Mouse (Mus musculus) embryonic facial prominence, embryonic 11.5 days (tissue): ENCODE data around the gene Pih1d1. TPM values are rescaled to one million over a fixed set of nuclear protein-coding genes. Genes with fewer than 3 reads are reported as not detected.
"Not testable (repeated sequence)": the region's sequence is repeated elsewhere in the genome, so short reads cannot be mapped to it uniquely, and the experiment has no call there.

Experiments used
- ATAC-seq: fragments of 200-750 bp; cut with Nextera tagmentation; replicated peaks from 2 replicates; pipeline ENCODE4 v1.8.0; 2017; ENCODE audit warnings: low read depth; ENCODE audit not compliant: insufficient number of reproducible peaks, low FRiP score, low TSS enrichment
- DNase-seq: peaks from one replicate; pipeline ENCODE4 v3.0.0-alpha.2; 2015; ENCODE audit warnings: low spot score
- H3K27ac ChIP-seq: fragments of 300-500 bp; sonication (generic); replicated peaks from 2 replicates; pipeline ENCODE4 v1.5.1; 2014; ENCODE audit warnings: mild to moderate bottlenecking, low read depth, low read length, control low read depth
- H3K27me3 ChIP-seq: fragments of 300-500 bp; sonication (generic); 2 replicates; pipeline ENCODE4 v1.6.1; 2014; ENCODE audit warnings: mild to moderate bottlenecking, low read length, moderate library complexity, mixed read lengths; ENCODE audit not compliant: control insufficient read depth, insufficient read depth
- H3K36me3 ChIP-seq: fragments of 300-500 bp; sonication (generic); replicated peaks from 2 replicates; pipeline ENCODE4 v1.6.1; 2014; ENCODE audit warnings: low read depth, mild to moderate bottlenecking, low read length, moderate library complexity, mixed read lengths; ENCODE audit not compliant: control insufficient read depth, insufficient read depth
- H3K4me1 ChIP-seq: fragments of 300-500 bp; sonication (generic); 2 replicates; pipeline ENCODE4 v1.6.1; 2014; ENCODE audit warnings: low read length, mixed read lengths; ENCODE audit not compliant: control insufficient read depth, insufficient read depth
- H3K4me2 ChIP-seq: fragments of 300-500 bp; sonication (generic); 2 replicates; pipeline ENCODE4 v1.6.1; 2014; ENCODE audit warnings: low read depth, mild to moderate bottlenecking, control low read depth, low read length, moderate library complexity
- H3K4me3 ChIP-seq: fragments of 300-500 bp; sonication (generic); 2 replicates; pipeline ENCODE4 v1.5.1; 2014; ENCODE audit warnings: low read depth, low read length, control low read depth
- H3K9ac ChIP-seq: fragments of 300-500 bp; sonication (generic); replicated peaks from 2 replicates; pipeline ENCODE4 v1.6.1; 2014; ENCODE audit warnings: mild to moderate bottlenecking, control low read depth, low read length
- H3K9me3 ChIP-seq: fragments of 300-500 bp; sonication (generic); replicated peaks from 2 replicates; pipeline ENCODE4 v1.6.1; 2016; ENCODE audit warnings: mild to moderate bottlenecking, low read length, inconsistent platforms, mixed read lengths; ENCODE audit not compliant: control insufficient read depth
- WGBS: fragments of 180-500 bp; shearing (Covaris S2); extraction: QIAGEN DNeasy Blood & Tissue Kit; methylation state at CpG from one replicate; pipeline ENCODE4 v1.1.7; 2014; 5-methylcytosine and 5-hydroxymethylcytosine counted together
- polyA plus RNA-seq: library from polyadenylated mRNA; unstranded; fragments of >200 nt; fragmentation: Nextera tagmentation; extraction: Ambion mirVana; gene quantifications from 2 replicates; pipeline ENCODE4 v1.2.1, GENCODE M21; 2014

The Pih1d1 gene
- polyA plus RNA-seq, 1 experiment from 2014 or later = 102 TPM

DNA sequence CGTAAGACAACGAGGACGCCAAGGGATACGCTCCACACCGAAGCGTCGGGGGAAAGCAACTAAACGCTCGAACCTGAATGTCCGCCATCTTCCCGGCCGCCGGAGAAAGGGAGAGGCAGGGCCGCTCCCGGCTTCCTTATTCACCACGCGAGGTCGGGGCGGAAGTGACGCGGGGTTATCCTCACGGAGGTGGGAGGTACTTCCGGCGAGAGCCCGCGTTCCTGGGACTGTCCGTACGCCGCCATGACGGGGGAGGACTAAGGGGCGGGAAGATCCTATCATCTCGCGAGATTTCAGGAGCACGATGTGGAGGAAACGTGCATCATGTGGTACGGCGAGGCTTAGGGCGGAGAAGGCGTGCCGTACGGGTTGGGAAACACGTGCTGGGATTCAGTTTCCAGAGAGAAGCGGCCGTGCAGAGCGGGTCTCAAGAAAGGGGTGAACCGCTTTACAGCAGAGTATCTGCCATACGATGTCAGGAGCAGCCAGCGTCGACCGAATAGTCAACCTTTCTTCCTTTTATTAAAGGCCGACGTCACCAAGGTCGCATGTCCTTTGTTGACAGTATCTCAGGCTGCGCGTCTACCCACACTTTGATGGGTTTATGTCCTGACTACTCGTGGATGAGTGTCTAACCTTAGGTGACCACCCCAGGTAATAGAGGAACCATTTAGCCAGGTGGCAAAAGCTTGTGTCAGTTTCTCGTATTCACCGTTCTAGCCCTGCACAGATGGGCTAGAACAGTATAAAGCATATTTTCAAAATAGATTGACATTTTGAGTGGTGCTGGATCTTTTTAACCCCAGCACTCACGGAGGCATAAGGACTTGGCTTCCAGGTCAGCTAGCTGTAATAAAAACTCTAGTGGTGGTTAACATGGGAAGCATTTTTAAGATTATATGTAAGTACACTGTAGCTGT, 29.6 kb upstream of the Pih1d1 start, which contains the start of gene Rps11:
TSS of gene Rps11 (minus strand) at position 216 of the 920 bp plus-strand sequence.
- peaks cover 3% of the 10 kb centered on the region for H3K4me1 ChIP-seq
- peak; percentile 82 for ATAC-seq
- H3K27me3 ChIP-seq = no peaks in the 10 kb centered on the region
- under 1% methylated on average over 59 of the region's 59 CpGs for WGBS
- H3K9ac ChIP-seq = peak within 1 kb of the TSS; percentile 89
- DNase-seq = peak; percentile 100
- peak within 1 kb of the TSS; percentile 65 for H3K4me3 ChIP-seq
- peak within 1 kb of the TSS; percentile 77 for H3K27ac ChIP-seq
- H3K9me3 ChIP-seq = no peaks in the 10 kb centered on the region
- H3K4me2 ChIP-seq = peak within 1 kb of the TSS; percentile 63
- H3K36me3 ChIP-seq = peaks cover 27% of the 10 kb centered on the region

DNA sequence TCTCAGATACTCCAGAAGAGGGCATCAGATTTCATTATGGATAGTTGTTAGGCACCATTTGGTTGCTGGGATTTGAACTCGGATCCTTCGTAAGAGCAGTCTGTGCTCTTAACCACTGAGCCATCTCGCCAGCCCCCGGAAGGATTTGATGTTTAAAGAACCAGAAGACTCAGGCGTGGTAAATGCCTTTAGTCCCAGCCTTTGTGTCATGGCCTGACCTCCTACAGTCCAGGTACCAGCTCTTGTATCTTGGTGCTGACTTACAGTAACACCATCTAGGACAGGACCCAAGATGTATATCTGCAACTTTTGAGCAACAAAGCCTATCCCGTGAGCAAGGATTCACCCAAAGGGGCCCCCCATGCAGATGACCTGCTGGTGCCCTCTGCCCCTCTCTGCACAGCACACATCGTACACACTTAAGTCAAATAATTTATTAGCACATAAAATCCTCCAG, 28.9 kb upstream of the Pih1d1 start:
- peak; percentile 73 for DNase-seq
- no peaks in the 10 kb centered on the region for H3K27me3 ChIP-seq
- H3K27ac ChIP-seq = peak overlapping the region; percentile 77; the same call in 1 of the 2 replicates
- no peak overlapping the region for H3K4me3 ChIP-seq
- H3K4me1 ChIP-seq = peaks cover 3% of the 10 kb centered on the region
- no peak overlapping the region for H3K9ac ChIP-seq
- WGBS = 24% methylated on average over 7 of the region's 7 CpGs
- H3K4me2 ChIP-seq = peak overlapping the region; percentile 21; the same call in 1 of the 2 replicates
- no peaks in the 10 kb centered on the region for H3K9me3 ChIP-seq
- peaks cover 24% of the 10 kb centered on the region for H3K36me3 ChIP-seq
- ATAC-seq = no peak

DNA sequence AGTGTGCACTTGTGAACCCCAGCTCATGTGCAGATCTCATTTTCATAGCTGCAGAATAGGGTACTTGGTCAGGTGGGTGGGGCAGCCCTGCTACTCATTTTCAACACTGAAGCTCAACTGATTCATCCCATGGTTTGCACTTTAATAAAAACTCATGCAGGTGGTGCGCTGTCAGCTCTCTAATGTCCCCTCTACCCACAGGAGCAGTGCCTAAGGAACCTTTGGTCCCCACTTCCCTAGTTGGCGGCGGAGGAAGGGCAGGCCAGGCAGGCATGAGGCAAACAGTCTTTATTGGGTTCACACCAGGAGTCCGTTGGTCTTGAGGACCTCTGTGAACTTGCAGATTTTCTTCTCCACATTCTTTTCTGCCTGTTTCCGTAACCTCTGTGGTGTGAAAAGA, 28.5 kb upstream of the Pih1d1 start:
- H3K4me2 ChIP-seq, H3K4me1 ChIP-seq: not testable (repeated sequence)
- peaks cover 24% of the 10 kb centered on the region for H3K36me3 ChIP-seq

DNA sequence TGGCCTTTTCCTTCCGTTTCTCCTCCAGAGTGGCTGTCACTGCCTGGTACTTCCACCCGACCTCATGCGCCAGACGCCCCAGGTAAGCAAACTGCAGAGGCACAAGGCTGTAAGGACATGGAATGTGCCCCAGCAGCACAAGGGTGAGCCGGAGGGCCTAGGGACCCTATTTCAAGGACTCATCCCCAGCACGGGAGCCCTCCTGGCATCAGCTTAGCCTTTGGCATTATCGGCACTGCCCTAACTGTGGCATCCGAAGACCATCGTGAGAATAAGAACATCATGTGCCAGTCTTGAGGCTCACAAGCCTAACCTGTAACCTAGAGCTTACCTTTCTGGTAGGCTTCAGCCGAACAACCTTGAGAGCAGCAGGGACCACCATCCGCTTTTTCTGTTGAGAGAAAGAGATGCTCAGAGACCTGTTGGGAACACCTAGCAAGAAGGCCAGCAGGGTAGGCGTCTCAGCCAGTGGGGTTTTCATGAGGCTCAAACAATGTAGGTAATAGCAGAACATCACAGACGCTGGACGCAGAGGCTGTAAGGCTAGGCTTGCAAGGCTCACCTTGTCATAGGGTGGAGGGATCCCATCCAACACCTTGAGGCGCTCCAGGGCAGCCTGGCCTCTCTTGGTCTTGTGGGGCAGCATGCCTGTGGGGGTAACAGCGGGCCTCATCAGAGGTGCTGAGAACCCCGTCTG, 27.8 kb upstream of the Pih1d1 start:
- H3K9me3 ChIP-seq = no peaks in the 10 kb centered on the region
- no peaks in the 10 kb centered on the region for H3K27me3 ChIP-seq
- H3K4me2 ChIP-seq = peak overlapping the region; percentile 88
- WGBS = 74% methylated on average over 17 of the region's 17 CpGs
- ATAC-seq = no peak
- H3K4me3 ChIP-seq = peak overlapping the region; percentile 96; the same call in 1 of the 2 replicates
- peaks cover 18% of the 10 kb centered on the region for H3K36me3 ChIP-seq
- H3K9ac ChIP-seq = peak overlapping the region; percentile 100
- peak overlapping the region; percentile 91; the same call in 1 of the 2 replicates for H3K27ac ChIP-seq
- peaks cover 3% of the 10 kb centered on the region for H3K4me1 ChIP-seq
- DNase-seq = no peak

More for the DNA sequence above, 28.5 kb upstream of the Pih1d1 start:
- WGBS = 64% methylated on average over 5 of the region's 5 CpGs
- not testable (repeated sequence) for DNase-seq, H3K27ac ChIP-seq, ATAC-seq, H3K27me3 ChIP-seq, H3K9me3 ChIP-seq, H3K9ac ChIP-seq, H3K4me3 ChIP-seq

DNA sequence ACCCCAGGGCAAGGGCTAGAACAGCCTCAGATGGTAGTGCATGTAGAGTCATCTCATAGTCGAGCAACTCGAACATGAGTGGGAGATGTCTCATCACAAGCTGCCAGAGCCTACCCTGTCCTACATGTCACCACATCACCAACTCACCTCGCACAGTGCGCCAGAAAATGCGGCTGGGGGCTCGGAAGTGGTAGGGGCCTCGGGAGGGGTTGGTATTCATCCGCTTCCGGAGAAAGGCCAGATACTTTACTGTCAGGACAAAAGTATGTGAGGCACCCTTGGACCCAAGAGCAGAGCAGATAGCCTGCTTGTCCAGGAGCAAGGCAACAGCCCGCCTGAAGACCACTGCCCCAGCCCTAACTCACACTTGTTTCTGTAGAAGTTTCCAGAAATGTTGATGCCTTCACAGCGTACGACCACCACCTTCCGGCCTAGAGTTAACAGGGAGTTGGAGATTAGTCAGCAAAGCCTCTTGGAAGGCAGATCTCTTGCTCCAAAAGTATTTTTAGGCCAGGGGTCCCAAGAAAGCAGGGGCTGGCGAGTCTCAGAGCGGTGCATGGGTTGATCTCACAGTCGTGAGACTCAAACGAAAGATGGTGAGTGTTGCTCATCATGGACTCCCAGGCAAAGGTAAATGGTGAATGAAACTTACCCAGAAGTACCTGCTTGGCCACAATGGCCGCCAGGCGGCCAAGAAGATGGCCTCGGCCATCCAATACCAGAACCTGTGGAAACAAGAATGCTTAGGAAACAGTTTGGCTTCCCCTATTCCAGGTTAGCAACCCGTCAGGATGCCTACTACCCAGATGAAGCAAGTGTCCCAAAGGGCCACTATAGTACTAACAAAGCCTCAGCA, 27.0 kb upstream of the Pih1d1 start:
- peaks cover 12% of the 10 kb centered on the region for H3K36me3 ChIP-seq
- H3K4me1 ChIP-seq = peaks cover under 1% of the 10 kb centered on the region
- DNase-seq = peak; percentile 35
- H3K27me3 ChIP-seq = no peaks in the 10 kb centered on the region
- 40% methylated on average over 21 of the region's 21 CpGs for WGBS
- H3K4me3 ChIP-seq = peak overlapping the region; percentile 96
- H3K9ac ChIP-seq = peak overlapping the region; percentile 100
- peak overlapping the region; percentile 88 for H3K4me2 ChIP-seq
- no peak for ATAC-seq
- peak overlapping the region; percentile 91 for H3K27ac ChIP-seq
- H3K9me3 ChIP-seq = no peaks in the 10 kb centered on the region

DNA sequence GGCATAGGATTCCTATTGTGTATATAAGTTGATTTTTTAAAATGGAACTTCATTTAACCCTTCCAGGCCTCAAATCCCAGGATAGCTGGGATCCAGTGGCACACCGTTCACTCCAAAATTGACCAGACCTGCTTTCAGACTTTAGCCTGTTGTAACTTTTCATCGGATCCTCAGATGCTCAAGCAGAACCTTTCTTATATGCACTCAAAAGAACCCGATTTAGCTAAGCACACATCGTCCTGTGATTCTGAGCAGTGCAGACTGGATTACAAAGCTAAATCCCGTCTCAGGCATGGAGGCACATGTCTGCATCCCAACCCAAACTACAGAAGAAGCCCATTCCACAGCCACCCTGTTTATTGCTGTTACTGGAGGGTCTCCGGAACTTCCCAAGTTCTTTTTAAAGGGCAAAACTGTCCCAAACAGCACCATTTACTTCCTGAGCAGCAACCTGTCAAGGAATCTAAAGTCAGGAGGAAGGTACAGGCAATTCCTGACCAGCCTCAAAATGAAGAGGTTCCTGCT, 26.3 kb upstream of the Pih1d1 start:
- no peak for DNase-seq
- Histone ChIP-seq H3K4me3 (peak overlapping the region; percentile 96), H3K9me3 (no peaks in the 10 kb centered on the region), H3K27ac (peak overlapping the region; percentile 91), H3K4me2 (peak overlapping the region; percentile 88), H3K4me1 (no peaks in the 10 kb centered on the region; the same call in 1 of the 2 replicates), H3K9ac (peak overlapping the region; percentile 100), H3K36me3 (peaks cover 7% of the 10 kb centered on the region), H3K27me3 (no peaks in the 10 kb centered on the region)
- no peak for ATAC-seq
- WGBS = 1% methylated on average over 6 of the region's 6 CpGs

DNA sequence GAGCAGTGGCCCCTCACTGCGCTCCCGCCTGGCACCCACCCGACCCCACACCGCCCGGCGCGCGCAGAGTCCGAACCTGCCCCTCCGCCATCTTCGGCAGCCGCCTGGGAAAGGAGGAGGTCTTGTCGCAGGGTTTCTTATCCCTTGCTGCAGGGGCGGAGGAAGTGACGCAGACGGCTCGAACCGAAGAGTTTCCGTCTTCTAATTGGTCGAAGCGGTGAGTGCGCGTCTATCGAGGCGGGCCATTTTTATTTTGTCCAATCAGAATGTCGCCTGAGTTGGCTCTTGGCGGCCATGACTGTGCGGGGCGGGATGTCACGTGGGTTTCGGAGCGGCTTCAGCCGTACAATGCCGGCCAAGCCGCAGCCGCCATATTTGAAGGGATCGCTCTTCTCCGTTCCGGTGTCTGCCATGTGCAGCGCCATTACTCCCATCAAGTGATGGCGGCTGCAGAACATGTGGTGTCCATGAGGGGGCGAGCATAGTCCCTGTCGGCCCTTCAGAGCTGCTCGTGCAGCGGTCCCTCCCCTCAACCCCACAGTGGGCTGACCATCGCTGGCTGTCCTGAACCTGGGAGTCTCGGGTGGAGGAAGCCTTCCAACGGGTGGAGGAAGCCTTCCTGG, 25.4 kb upstream of the Pih1d1 start, which contains the start of gene Rpl13a:
TSS of gene Rpl13a (minus strand) at position 138 of the 623 bp plus-strand sequence.
- under 1% methylated on average over 48 of the region's 48 CpGs for WGBS
- peaks cover 5% of the 10 kb centered on the region for H3K36me3 ChIP-seq
- H3K4me1 ChIP-seq = no peaks in the 10 kb centered on the region; the same call in 1 of the 2 replicates
- H3K27ac ChIP-seq = peak within 1 kb of the TSS; percentile 91
- no peaks in the 10 kb centered on the region for H3K9me3 ChIP-seq
- DNase-seq = peak; percentile 99
- peak within 1 kb of the TSS; percentile 100 for H3K9ac ChIP-seq
- ATAC-seq = peak; percentile 95
- peak within 1 kb of the TSS; percentile 88 for H3K4me2 ChIP-seq
- peak within 1 kb of the TSS; percentile 96 for H3K4me3 ChIP-seq
- H3K27me3 ChIP-seq = no peaks in the 10 kb centered on the region
